Mouse (Mus musculus) megakaryocyte, embryonic 14.5 days (primary cell): ENCODE results near the gene Igf2bp1.

ENCODE experiments used
- FLI1 ChIP-seq: IDR thresholded peaks from 2 replicates; pipeline ENCODE4 v1.6.1; 2012; ENCODE audit warnings: low read length, inconsistent platforms, mixed read lengths
- GATA1 ChIP-seq: IDR thresholded peaks from 3 replicates; pipeline ENCODE4 v1.6.1; 2012; ENCODE audit warnings: mixed read lengths, low read length, inconsistent platforms, borderline replicate concordance

DNA sequence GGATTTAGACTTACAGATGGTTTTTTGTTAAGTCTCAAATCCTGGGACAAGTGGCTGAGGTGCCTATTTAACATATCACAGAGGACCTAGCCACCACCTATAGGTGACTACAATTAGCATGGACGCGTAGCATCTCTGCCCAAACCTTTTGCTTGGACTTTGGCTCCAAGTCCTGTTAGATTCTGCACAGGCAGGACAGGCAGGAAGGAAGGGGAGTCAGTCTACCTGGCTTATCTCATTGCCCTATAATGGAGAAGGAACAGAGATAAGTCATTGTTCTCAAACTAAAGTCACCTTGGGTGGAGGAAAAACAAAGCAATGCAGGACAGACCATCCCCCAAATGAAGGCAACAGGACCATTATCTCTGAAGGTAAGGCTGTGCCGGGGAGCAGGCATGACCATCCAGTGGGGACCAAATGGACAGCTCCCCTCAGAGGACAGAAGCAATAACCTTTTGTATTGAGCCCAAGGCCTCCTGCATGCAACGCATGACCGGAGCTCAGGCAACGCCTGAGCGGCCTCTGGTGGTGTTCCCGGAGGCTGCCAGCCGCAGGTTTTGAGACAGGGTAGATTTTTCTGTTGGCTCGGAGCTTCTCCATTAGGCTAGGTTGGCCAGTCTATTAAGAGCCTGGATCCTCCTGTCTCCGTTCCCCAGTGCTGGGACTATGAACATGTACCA lies 65.8 kb downstream of the Igf2bp1 start:
- TF ChIP-seq GATA1 (no peak), FLI1 (no peak)
